Mouse (Mus musculus) stomach, postnatal 0 days (tissue): ENCODE results near the gene Auts2. TPM values are rescaled to one million over a fixed set of nuclear protein-coding genes. Genes with fewer than 3 reads are reported as not detected.

Source experiments
- ATAC-seq: fragments of 200-750 bp; cut with Nextera tagmentation; 2 replicates; pipeline ENCODE4 v1.8.0; 2017; ENCODE audit not compliant: low FRiP score, low TSS enrichment
- DNase-seq: peaks from one replicate; pipeline ENCODE4 v3.0.0-alpha.2; 2016; ENCODE audit warnings: low spot score
- H3K27ac ChIP-seq: fragments of 300-500 bp; sonication (generic); replicated peaks from 2 replicates; pipeline ENCODE4 v1.5.1; 2014; ENCODE audit warnings: mild to moderate bottlenecking, control low read depth
- H3K27me3 ChIP-seq: fragments of 300-500 bp; sonication (generic); 2 replicates; pipeline ENCODE4 v1.6.1; 2014; ENCODE audit warnings: low read length; ENCODE audit not compliant: control insufficient read depth, insufficient read depth
- H3K36me3 ChIP-seq: fragments of 300-500 bp; sonication (generic); 2 replicates; pipeline ENCODE4 v1.6.1; 2014; ENCODE audit warnings: low read length, mixed read lengths; ENCODE audit not compliant: control insufficient read depth, insufficient read depth
- H3K4me1 ChIP-seq: fragments of 300-500 bp; sonication (generic); replicated peaks from 2 replicates; pipeline ENCODE4 v1.6.1; 2014; ENCODE audit warnings: antibody characterized with exemption; ENCODE audit not compliant: control insufficient read depth, insufficient read depth
- H3K4me2 ChIP-seq: fragments of 300-500 bp; sonication (generic); replicated peaks from 2 replicates; pipeline ENCODE4 v1.6.1; 2014; ENCODE audit warnings: low read depth, mild to moderate bottlenecking, control low read depth, moderate library complexity
- H3K4me3 ChIP-seq: fragments of 300-500 bp; sonication (generic); 2 replicates; pipeline ENCODE4 v1.5.1; 2014; ENCODE audit warnings: low read depth, low read length, control low read depth
- H3K9ac ChIP-seq: fragments of 300-500 bp; sonication (generic); 2 replicates; pipeline ENCODE4 v1.6.1; 2014; ENCODE audit warnings: mild to moderate bottlenecking, low read length, control low read depth, mixed read lengths
- H3K9me3 ChIP-seq: fragments of 300-500 bp; sonication (generic); 2 replicates; pipeline ENCODE4 v1.6.1; 2016; ENCODE audit warnings: low read length; ENCODE audit not compliant: control insufficient read depth
- CTCF ChIP-seq: IDR thresholded peaks from 2 replicates; pipeline ENCODE4 v1.5.1; 2016; ENCODE audit warnings: antibody characterized with exemption, low read depth, mild to moderate bottlenecking, moderate library complexity
- EP300 ChIP-seq: optimal IDR thresholded peaks from 2 replicates; pipeline ENCODE3; 2016; ENCODE audit warnings: antibody characterized with exemption
- WGBS: fragments of 180-500 bp; shearing (Covaris S2); extraction: QIAGEN DNeasy Blood & Tissue Kit; methylation state at CpG from one replicate; pipeline ENCODE4 v1.1.7; 2014; 5-methylcytosine and 5-hydroxymethylcytosine counted together
- polyA plus RNA-seq: library from polyadenylated mRNA; unstranded; fragments of >200 nt; fragmentation: Nextera tagmentation; extraction: Ambion mirVana; gene quantifications from 2 replicates; pipeline ENCODE4 v1.2.1, GENCODE M21; 2015

Auts2 gene
- polyA plus RNA-seq, 1 experiment from 2014 or later, result 7.3 TPM

DNA sequence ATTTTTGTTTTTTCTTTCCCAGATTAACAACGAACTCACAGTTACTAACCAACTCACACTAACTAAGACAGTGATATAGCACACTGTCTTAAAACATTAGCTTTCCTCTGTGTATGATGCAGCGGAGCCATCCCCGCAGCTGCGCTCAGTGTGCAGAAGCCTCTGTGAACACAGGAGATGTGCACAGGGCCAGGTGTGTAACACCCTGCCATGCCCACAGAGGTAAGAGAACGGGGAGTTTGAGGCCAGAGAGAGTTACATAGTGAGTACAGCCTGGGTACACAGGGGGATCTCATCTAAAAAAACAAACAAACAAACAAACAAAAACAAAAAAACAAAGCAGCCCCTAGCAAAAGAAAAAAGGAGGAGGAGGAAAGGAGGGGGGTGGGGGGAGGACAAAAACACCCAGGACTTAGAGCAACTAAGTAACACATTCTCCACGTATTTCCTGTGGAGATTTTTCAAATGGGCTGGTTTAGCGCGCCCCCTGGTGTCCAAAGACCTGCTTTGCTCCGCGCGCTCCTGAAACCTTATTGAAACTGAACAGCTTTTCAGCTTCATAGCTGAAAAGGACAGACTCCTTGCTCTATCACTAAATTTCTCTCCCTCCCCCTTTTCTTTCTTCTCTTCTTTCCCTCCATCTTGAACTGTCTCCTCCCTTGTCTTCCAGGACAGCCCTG, 1115.3 kb downstream of the Auts2 start:
- DNase-seq (peak; percentile 74), ATAC-seq (no peak)
- no peaks in the 10 kb centered on the region for H3K4me1 ChIP-seq
- no peak overlapping the region for H3K27ac ChIP-seq
- H3K9me3 ChIP-seq, result no peaks in the 10 kb centered on the region
- H3K27me3 ChIP-seq, result no peaks in the 10 kb centered on the region
- no peak overlapping the region for H3K9ac ChIP-seq
- no peak overlapping the region for H3K4me2 ChIP-seq
- no peaks in the 10 kb centered on the region for H3K36me3 ChIP-seq
- H3K4me3 ChIP-seq, result no peak overlapping the region
- peak; percentile 88 for TF ChIP-seq CTCF
- TF ChIP-seq EP300, result no peak
- WGBS, result 32% methylated on average over 11 of the region's 11 CpGs

DNA sequence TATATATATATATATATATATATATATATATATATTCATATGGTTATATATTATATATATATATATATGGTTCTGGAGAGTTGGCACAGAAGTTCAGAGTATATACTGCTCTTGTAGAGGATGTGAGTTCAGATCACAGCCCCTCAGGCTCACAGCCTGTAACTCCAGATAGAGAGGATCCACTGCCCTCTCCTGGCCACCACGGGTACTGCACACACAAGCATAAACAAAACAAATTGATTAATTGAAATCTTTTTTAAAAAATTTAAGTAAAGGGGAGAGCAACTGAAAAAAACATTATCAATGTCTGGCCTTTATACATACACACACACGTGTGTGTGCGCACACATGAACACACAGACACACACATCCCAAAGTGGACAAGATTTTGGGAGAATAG, 1120.4 kb downstream of the Auts2 start:
- no peaks in the 10 kb centered on the region for H3K4me1 ChIP-seq
- H3K4me2 ChIP-seq, result no peak overlapping the region
- H3K9ac ChIP-seq, result no peak overlapping the region
- no peak overlapping the region for H3K4me3 ChIP-seq
- H3K27ac ChIP-seq, result no peak overlapping the region
- H3K27me3 ChIP-seq, result no peaks in the 10 kb centered on the region
- H3K36me3 ChIP-seq, result no peaks in the 10 kb centered on the region
- TF ChIP-seq EP300 (no peak), CTCF (peak; percentile 46)
- DNase-seq (no peak), ATAC-seq (no peak)
- H3K9me3 ChIP-seq, result no peaks in the 10 kb centered on the region
- WGBS, result 83% methylated on average over 3 of the region's 3 CpGs

DNA sequence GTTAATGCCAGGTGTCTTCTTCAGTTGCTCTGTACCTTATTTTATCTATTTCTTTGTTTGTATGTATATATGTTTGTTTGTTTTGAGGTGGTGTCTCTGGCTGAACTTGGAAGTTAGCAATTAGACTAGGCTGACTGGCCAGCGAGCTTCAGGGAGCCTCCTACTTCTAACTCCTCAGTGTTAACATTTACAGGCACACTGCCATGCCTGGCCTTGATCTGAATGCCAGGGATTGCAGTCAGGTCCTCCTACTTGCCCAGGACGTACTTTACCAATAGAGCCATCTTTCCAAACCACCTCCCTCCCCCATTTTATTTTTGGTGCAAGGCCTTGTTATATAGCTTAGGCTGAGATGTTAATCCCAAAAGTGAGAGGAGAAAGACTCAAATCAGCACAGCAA, 1122.7 kb downstream of the Auts2 start:
- no peak for TF ChIP-seq CTCF
- TF ChIP-seq EP300, result no peak
- DNase-seq (no peak), ATAC-seq (no peak)
- H3K27me3 ChIP-seq, result no peaks in the 10 kb centered on the region
- no peak overlapping the region for H3K4me3 ChIP-seq
- WGBS, result 56% methylated on average over 2 of the region's 2 CpGs
- no peaks in the 10 kb centered on the region for H3K9me3 ChIP-seq
- H3K4me1 ChIP-seq, result no peaks in the 10 kb centered on the region
- no peak overlapping the region for H3K27ac ChIP-seq
- no peak overlapping the region for H3K9ac ChIP-seq
- no peak overlapping the region for H3K4me2 ChIP-seq
- no peaks in the 10 kb centered on the region for H3K36me3 ChIP-seq

DNA sequence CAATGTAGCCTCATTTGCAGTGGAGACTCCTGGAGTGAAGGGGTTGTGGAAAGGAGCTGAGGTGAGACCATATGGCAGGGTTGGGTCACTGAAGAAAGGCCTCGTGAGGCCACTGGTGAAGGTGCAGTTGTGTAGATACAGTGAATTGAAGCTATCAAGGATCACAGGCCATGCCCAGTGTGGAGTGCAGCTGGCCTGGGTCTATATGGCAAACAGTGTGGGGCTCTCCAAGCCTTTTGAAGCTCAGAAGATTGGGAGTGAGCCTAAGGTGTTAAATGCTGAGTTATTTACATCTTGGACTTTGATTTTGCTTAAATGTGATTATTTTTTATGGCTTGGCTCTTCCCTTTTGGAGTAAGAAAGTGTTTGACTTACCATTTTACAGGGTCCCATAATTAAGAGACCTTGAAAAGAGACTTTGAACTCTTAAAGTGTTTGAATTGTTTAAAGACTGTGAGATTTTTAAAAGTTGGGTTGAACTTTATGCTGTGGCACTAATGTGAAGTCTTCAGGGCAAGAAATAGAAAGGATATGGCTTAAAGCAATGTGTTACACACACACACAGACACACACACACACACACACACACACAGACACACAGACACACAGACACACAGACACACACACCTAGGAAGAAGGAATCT, 1127.1 kb downstream of the Auts2 start:
- H3K4me1 ChIP-seq, result no peaks in the 10 kb centered on the region
- TF ChIP-seq CTCF (no peak), EP300 (no peak)
- no peak for ATAC-seq
- 86% methylated on average over 1 of the region's 1 CpGs for WGBS
- no peak for DNase-seq
- H3K27ac ChIP-seq, result no peak overlapping the region
- H3K4me2 ChIP-seq, result no peak overlapping the region
- H3K4me3 ChIP-seq, result no peak overlapping the region
- no peaks in the 10 kb centered on the region for H3K27me3 ChIP-seq
- no peaks in the 10 kb centered on the region for H3K36me3 ChIP-seq
- H3K9me3 ChIP-seq, result no peaks in the 10 kb centered on the region
- no peak overlapping the region for H3K9ac ChIP-seq

DNA sequence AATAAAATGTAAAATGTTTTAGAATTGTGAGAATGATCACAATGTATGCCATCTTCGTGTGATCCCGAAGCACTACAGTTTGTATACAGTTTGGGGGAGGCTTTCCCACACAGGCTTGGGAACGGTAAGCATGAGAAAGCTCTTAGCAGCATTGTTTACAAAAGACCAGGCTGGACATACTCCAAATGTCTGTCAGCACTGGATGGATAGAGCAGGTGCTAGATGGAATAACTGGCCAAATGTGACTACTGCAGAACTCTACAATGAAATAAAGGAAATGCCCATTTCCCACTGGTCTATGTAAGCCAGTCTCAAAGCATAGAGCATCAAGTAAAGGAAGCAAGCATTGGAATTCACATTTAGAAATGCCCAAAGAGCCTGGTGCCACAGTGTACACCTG, 1144.9 kb downstream of the Auts2 start:
- Histone ChIP-seq H3K27ac (no peak overlapping the region), H3K27me3 (no peaks in the 10 kb centered on the region), H3K36me3 (no peaks in the 10 kb centered on the region), H3K4me2 (no peak overlapping the region), H3K4me1 (no peaks in the 10 kb centered on the region), H3K9ac (no peak overlapping the region), H3K9me3 (no peaks in the 10 kb centered on the region), H3K4me3 (no peak overlapping the region)
- WGBS, result 48% methylated on average over 3 of the region's 3 CpGs
- no peak for TF ChIP-seq CTCF
- TF ChIP-seq EP300, result no peak
- ATAC-seq, result no peak
- DNase-seq, result no peak

DNA sequence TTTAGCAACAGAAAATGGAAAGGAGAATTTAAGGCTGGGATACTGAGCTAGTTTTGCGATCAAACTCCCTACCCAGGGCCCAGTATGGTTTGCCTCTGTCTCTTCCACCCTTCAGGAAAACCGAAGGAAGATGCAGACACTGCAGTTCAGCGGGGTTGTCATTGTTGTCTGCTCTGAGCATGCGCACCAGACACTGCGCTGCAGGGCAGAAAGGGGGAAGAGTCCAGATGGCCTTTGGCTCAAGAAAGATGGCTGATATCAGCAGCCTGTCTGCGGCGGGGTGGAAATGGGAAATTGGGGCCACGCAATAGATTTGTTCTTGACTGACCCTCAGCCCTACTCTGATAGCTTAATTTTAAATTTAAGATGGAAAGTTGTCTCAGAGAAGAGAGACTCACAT, 1147.4 kb downstream of the Auts2 start:
- Histone ChIP-seq H3K9ac (no peak overlapping the region), H3K4me1 (no peaks in the 10 kb centered on the region), H3K4me2 (no peak overlapping the region), H3K9me3 (no peaks in the 10 kb centered on the region), H3K36me3 (no peaks in the 10 kb centered on the region), H3K27me3 (no peaks in the 10 kb centered on the region), H3K4me3 (no peak overlapping the region), H3K27ac (no peak overlapping the region)
- ATAC-seq (no peak), DNase-seq (no peak)
- TF ChIP-seq CTCF, result no peak
- TF ChIP-seq EP300, result no peak
- WGBS, result 86% methylated on average over 8 of the region's 8 CpGs
